Mouse (Mus musculus): ENCODE results near the gene Ankrd55.

DNA sequence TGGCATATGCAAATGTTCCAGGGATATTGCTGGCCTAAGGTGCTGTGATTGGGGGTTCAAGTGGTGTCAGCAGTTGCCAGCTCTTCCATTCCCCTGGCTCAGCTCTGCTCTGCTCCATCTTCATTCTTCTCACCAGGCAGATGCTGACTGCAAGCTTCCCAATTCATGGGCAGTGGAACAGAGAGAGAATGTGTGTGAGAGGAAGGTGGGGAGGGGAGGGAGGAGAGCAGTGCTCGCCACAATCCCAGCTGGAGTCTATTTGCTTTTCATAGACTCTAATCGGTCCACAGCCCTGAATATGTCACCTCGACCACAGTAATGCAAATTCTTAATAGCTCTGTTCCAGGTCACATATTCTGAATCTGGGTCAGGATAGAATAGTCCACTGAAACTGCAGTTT is 27.2 kb downstream of the Ankrd55 start:
- no peak for TF ChIP-seq CTCF (conservative IDR thresholded peaks at IDR 0.05; ENCODE audit: insufficient read depth, insufficient read length, low read depth, low read length)
- TF ChIP-seq POLR2A (IDR thresholded peaks at IDR 0.05; ENCODE audit: low read depth, low read length) = no peak
